Mouse (Mus musculus) stomach, embryonic 16.5 days (tissue): ENCODE measurements around the gene Mpc2. TPM values are rescaled to one million over a fixed set of nuclear protein-coding genes. Genes with fewer than 3 reads are reported as not detected.
A peak's percentile ranks its signal among the peaks of the same experiment; 100 is the strongest.

Source experiments
- ATAC-seq: fragments of 200-750 bp; cut with Nextera tagmentation; 2 replicates; pipeline ENCODE4 v1.8.0; 2017; ENCODE audit warnings: moderate number of reproducible peaks, moderate TSS enrichment; ENCODE audit not compliant: insufficient read depth, low FRiP score
- H3K27ac ChIP-seq: fragments of 300-500 bp; sonication (generic); 2 replicates; pipeline ENCODE4 v1.5.1; 2014; ENCODE audit warnings: low read length
- H3K27me3 ChIP-seq: fragments of 300-500 bp; sonication (generic); 2 replicates; pipeline ENCODE4 v1.6.1; 2014; ENCODE audit warnings: low read length, control low read depth, mixed read lengths; ENCODE audit not compliant: control insufficient read depth, insufficient read depth
- H3K36me3 ChIP-seq: fragments of 300-500 bp; sonication (generic); 2 replicates; pipeline ENCODE4 v1.6.1; 2014; ENCODE audit warnings: low read length; ENCODE audit not compliant: control insufficient read depth, insufficient read depth
- H3K4me1 ChIP-seq: fragments of 300-500 bp; sonication (generic); 2 replicates; pipeline ENCODE4 v1.6.1; 2014; ENCODE audit warnings: low read length, control low read depth, mixed read lengths; ENCODE audit not compliant: control insufficient read depth, insufficient read depth
- H3K4me2 ChIP-seq: fragments of 300-500 bp; sonication (generic); 2 replicates; pipeline ENCODE4 v1.6.1; 2014; ENCODE audit warnings: low read depth, low read length, mixed read lengths
- H3K4me3 ChIP-seq: fragments of 300-500 bp; sonication (generic); replicated peaks from 2 replicates; pipeline ENCODE4 v1.5.1; 2014; ENCODE audit warnings: mild to moderate bottlenecking, low read length
- H3K9ac ChIP-seq: fragments of 300-500 bp; sonication (generic); 2 replicates; pipeline ENCODE4 v1.6.1; 2014; ENCODE audit warnings: low read length
- H3K9me3 ChIP-seq: fragments of 300-500 bp; sonication (generic); replicated peaks from 2 replicates; pipeline ENCODE4 v1.6.1; 2016; ENCODE audit warnings: low read length, control low read depth; ENCODE audit not compliant: control insufficient read depth
- WGBS: fragments of 180-500 bp; shearing (Covaris S2); extraction: QIAGEN DNeasy Blood & Tissue Kit; methylation state at CpG from one replicate; pipeline ENCODE4 v1.1.7; 2014; 5-methylcytosine and 5-hydroxymethylcytosine counted together
- polyA plus RNA-seq: library from polyadenylated mRNA; unstranded; fragments of >200 nt; fragmentation: Nextera tagmentation; extraction: Ambion mirVana; gene quantifications from 2 replicates; pipeline ENCODE4 v1.2.1, GENCODE M21; 2015

Mpc2 gene
- polyA plus RNA-seq, 1 experiment from 2014 or later: 184 TPM

DNA sequence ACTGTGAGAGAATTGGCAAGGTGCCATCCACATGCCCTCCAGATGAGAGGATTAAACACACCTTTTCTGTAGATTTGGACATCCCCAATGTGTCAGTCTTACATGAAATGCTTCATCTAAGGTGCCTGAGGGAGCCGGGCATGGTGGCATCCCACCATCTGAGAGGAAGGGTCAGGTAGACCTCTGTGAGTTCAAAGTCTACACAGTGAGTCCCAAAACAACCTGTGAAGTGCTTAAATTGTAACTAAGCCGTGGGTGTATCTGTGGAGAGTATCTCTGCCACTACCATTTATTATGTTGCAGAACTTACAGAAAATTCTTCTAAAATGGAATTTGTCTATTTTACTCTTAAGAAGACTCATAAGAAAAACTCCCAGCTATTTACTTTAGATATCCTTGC is 25.7 kb downstream of the Mpc2 start:
- Histone ChIP-seq H3K4me3 (no peak overlapping the region), H3K9me3 (no peaks in the 10 kb centered on the region), H3K27ac (no peak overlapping the region), H3K4me2 (no peak overlapping the region), H3K9ac (no peak overlapping the region), H3K27me3 (no peaks in the 10 kb centered on the region), H3K4me1 (no peaks in the 10 kb centered on the region), H3K36me3 (peaks cover under 1% of the 10 kb centered on the region; the same call in 1 of the 2 replicates)
- no peak for ATAC-seq
- 83% methylated on average over 2 of the region's 2 CpGs for WGBS

DNA sequence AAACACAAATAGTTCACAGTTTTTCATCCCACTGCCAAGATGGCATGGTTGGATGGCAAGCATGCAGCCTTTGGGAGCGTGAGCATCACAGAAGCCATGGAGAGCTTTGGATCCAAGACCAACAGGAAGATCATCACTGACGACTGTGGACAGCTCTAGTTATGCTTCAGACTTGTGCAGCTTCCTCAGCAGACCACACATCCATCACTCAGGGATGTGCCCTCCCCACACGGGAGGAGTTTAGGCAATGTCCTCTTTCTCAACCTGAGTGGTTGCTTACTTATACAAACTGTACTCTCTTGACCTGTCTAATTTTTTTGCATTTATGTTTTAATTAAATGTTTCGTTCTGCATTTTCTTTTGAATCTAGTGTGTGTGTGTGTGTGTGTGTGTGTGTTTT is 28.8 kb downstream of the Mpc2 start:
- Histone ChIP-seq H3K9ac (no peak overlapping the region), H3K4me2 (no peak overlapping the region), H3K4me3 (no peak overlapping the region), H3K27ac (no peak overlapping the region), H3K27me3 (no peaks in the 10 kb centered on the region), H3K36me3 (no peaks in the 10 kb centered on the region), H3K4me1 (no peaks in the 10 kb centered on the region), H3K9me3 (no peaks in the 10 kb centered on the region)
- 76% methylated on average over 4 of the region's 4 CpGs for WGBS
- no peak for ATAC-seq

DNA sequence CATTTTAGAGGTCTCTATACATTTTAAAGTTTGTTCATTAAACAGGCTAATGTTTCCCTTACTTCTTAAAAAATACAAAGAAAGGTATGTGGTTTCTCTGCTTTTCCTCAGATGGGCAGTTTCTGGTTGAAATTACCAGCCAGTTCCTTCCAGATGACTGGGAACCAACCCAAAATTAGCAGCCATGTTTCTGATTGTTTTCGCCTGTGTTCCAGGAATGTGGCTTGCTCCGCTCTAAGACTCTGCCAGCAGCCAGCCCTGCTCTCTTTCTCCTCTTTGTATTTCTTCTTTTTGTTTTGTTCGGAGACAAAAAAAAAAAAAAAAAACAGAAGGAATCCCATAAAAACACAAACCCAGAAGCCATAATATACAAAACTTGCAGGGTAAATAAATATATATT is 38.4 kb downstream of the Mpc2 start:
- ATAC-seq: no peak
- no peak overlapping the region for H3K4me3 ChIP-seq
- WGBS: 57% methylated on average over 3 of the region's 3 CpGs
- H3K4me2 ChIP-seq: no peak overlapping the region
- no peaks in the 10 kb centered on the region for H3K27me3 ChIP-seq
- H3K27ac ChIP-seq: no peak overlapping the region
- no peaks in the 10 kb centered on the region for H3K36me3 ChIP-seq
- H3K9ac ChIP-seq: no peak overlapping the region
- H3K9me3 ChIP-seq: no peaks in the 10 kb centered on the region
- H3K4me1 ChIP-seq: no peaks in the 10 kb centered on the region

DNA sequence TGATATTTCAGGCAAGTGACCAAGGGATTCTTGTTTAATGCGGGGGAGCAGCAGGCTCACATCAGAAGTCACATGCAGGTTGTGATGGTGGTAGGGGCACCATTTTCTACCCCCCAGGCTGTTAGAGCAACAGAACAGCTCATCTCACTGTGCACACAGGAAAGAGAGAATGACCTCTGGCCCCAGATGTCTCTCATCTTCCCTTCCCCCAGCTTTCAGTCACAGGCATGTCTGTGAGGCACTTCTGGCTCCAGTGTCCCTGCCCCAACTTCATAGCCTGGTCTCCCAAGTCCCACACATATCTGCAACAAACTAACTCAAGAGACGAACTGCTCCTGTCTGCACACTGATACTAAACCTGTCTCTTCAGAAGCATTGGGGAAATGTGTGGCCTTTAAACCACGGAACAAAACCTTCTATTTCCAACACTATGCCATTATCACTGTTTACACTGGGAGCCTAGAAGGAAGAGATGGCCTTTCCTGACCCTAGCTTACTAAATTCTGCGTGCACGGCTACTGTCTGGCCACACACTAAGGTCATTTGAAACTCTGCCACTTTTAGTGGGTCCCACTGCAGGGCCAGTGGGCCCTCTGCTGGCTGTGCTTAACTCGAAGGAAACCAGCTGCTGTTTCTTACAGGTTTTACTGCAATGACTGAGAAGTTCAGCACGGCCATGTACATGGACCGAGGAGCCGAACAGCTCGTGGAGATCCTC is 43.0 kb downstream of the Mpc2 start:
- H3K9ac ChIP-seq: no peak overlapping the region
- H3K36me3 ChIP-seq: no peaks in the 10 kb centered on the region
- no peak overlapping the region for H3K4me2 ChIP-seq
- no peaks in the 10 kb centered on the region for H3K4me1 ChIP-seq
- ATAC-seq: peak; percentile 44; the same call in 1 of the 2 replicates
- no peaks in the 10 kb centered on the region for H3K27me3 ChIP-seq
- WGBS: 24% methylated on average over 10 of the region's 10 CpGs
- H3K9me3 ChIP-seq: no peaks in the 10 kb centered on the region
- no peak overlapping the region for H3K27ac ChIP-seq
- H3K4me3 ChIP-seq: no peak overlapping the region

DNA sequence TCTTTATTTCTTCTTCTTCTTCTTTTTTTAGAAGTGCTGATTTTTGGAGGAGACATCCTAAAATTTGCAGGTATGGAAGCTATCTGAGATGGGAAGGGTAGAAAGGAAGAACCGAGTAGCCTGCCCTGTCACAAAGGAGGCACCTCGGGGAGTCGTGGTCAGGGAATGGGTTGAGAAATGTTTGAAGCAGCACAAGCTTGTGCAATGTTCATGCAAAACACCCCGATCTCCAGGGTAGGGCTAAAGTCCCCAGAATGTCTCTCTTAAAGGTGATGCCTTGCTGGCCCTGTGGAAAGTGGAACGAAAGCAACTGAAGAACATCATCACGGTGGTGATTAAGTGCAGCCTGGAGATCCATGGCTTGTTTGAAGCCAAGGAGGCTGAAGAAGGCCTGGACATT is 45.9 kb downstream of the Mpc2 start:
- Histone ChIP-seq H3K27ac (no peak overlapping the region), H3K4me1 (no peaks in the 10 kb centered on the region), H3K27me3 (no peaks in the 10 kb centered on the region), H3K4me3 (no peak overlapping the region), H3K9ac (no peak overlapping the region), H3K4me2 (no peak overlapping the region), H3K36me3 (no peaks in the 10 kb centered on the region), H3K9me3 (no peaks in the 10 kb centered on the region)
- no peak for ATAC-seq
- 81% methylated on average over 6 of the region's 6 CpGs for WGBS

DNA sequence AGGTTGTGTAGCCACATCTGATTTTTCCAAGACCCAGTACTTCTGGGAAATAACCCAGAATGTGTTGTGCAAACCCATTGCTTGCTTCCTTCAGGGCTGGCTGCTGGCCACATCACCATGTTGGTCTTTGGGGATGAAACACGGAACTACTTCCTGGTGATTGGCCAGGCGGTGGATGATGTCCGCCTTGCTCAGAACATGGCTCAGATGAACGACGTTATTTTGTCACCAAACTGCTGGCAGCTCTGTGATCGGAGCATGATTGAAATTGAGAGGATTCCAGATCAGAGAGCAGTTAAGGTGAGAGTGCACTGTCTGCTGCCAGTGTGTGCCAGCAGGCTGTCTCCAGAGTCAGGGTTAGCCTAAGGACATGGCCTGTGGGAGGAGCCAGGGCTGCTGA is 49.7 kb downstream of the Mpc2 start:
- WGBS: 83% methylated on average over 6 of the region's 6 CpGs

DNA sequence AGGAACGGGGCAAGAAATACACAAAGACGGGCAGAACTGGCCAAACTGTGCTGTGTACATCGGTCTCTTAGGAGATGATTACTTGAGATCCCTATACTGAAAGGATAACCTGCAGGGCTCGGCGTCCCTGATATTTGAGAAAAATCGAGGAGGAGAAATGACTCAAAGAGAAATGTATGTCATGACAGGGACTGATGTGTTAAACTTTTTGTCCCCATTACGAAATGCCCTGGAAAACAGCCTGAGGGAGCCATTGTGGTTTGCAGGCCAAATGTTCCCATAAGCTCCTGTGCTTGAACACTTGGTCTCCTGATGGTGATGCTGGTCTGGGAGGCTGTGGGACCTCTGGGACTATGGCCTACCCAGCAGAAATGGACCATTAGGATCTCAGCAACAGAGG is 60.3 kb downstream of the Mpc2 start:
- Histone ChIP-seq H3K4me3 (no peak overlapping the region), H3K36me3 (no peaks in the 10 kb centered on the region), H3K4me1 (no peaks in the 10 kb centered on the region), H3K4me2 (no peak overlapping the region), H3K9me3 (no peaks in the 10 kb centered on the region), H3K27ac (no peak overlapping the region), H3K9ac (no peak overlapping the region), H3K27me3 (no peaks in the 10 kb centered on the region)
- WGBS: 88% methylated on average over 7 of the region's 7 CpGs
- no peak for ATAC-seq

More for the DNA sequence above, 49.7 kb downstream of the Mpc2 start:
- no peak overlapping the region for H3K9ac ChIP-seq
- no peaks in the 10 kb centered on the region for H3K36me3 ChIP-seq
- no peak overlapping the region for H3K4me3 ChIP-seq
- no peaks in the 10 kb centered on the region for H3K27me3 ChIP-seq
- no peaks in the 10 kb centered on the region for H3K9me3 ChIP-seq
- no peaks in the 10 kb centered on the region for H3K4me1 ChIP-seq
- H3K4me2 ChIP-seq: no peak overlapping the region
- H3K27ac ChIP-seq: no peak overlapping the region
- ATAC-seq: no peak

Other genes starting within 250 kb of the Mpc2 start
- 87.0 and 87.3 TPM in 2 replicates for gene Tiprl, start 223.6 kb upstream of the Mpc2 start, polyA plus RNA-seq
- 1.1 and 1.2 TPM in 2 replicates for gene Gpr161, start 164.8 kb upstream of the Mpc2 start, polyA plus RNA-seq
- 16.2 and 17.5 TPM in 2 replicates for gene Dcaf6, start 162 bp upstream of the Mpc2 start, polyA plus RNA-seq
- 0.04 TPM in 1 of 2 replicates, not detected in the other for gene Adcy10, start 24.5 kb downstream of the Mpc2 start, polyA plus RNA-seq
- gene Mpzl1, start 173.9 kb downstream of the Mpc2 start, polyA plus RNA-seq: 140 and 149 TPM in 2 replicates
- 42.1 and 44.4 TPM in 2 replicates for gene Rcsd1, start 249.1 kb downstream of the Mpc2 start, polyA plus RNA-seq